Mouse (Mus musculus) MEL (cell line): ENCODE measurements around the gene Cox17. TPM values are rescaled to one million over a fixed set of nuclear protein-coding genes. Genes with fewer than 3 reads are reported as not detected.

Experiments used
- DNase-seq: peaks from one replicate; pipeline ENCODE4 v3.0.0; 2011; ENCODE audit warnings: low read depth, low spot score
- H3K27ac ChIP-seq: 2 replicates; pipeline ENCODE4 v1.5.1; 2012; ENCODE audit warnings: low read depth, mild to moderate bottlenecking, control low read depth, low read length, moderate library complexity; ENCODE audit not compliant: control insufficient read depth
- H3K27me3 ChIP-seq, 2 experiments: fragments of 150-350 bp in 1 of 2; sonication (generic) in 1 of 2; 2 replicates each; pipeline ENCODE4 v1.6.1; 2012; ENCODE audit warnings: low read length in 2 of 2, mild to moderate bottlenecking in 2 of 2, improper control_type of control experiment in 1 of 2, moderate library complexity in 1 of 2; ENCODE audit not compliant: insufficient read depth in 2 of 2, control insufficient read depth in 1 of 2
- H3K36me3 ChIP-seq, 2 experiments: 2 replicates each; pipeline ENCODE4 v1.6.1; 2012 to 2014; ENCODE audit warnings: low read length in 2 of 2, improper control_type of control experiment in 1 of 2, inconsistent platforms in 1 of 2, mild to moderate bottlenecking in 1 of 2; ENCODE audit not compliant: insufficient read depth in 2 of 2, control insufficient read depth in 1 of 2
- H3K4me1 ChIP-seq, 2 experiments: fragments of 150-350 bp in 1 of 2; sonication (generic) in 1 of 2; 2 replicates each; pipeline ENCODE4 v1.6.1; 2012; ENCODE audit warnings: low read length in 2 of 2, improper control_type of control experiment in 1 of 2, mild to moderate bottlenecking in 1 of 2; ENCODE audit not compliant: insufficient read depth in 2 of 2, control insufficient read depth in 1 of 2
- H3K4me3 ChIP-seq, 2 experiments: fragments of 150-350 bp in 1 of 2; sonication (generic) in 1 of 2; 2 replicates each; pipeline ENCODE4 v1.5.1; 2012; ENCODE audit warnings: low read depth in 2 of 2, low read length in 2 of 2, mild to moderate bottlenecking in 2 of 2, moderate library complexity in 2 of 2, control low read depth in 1 of 2, improper control_type of control experiment in 1 of 2; ENCODE audit not compliant: control insufficient read depth in 1 of 2, insufficient read depth in 1 of 2
- H3K79me2 ChIP-seq: 2 replicates; pipeline ENCODE4 v1.6.1; 2012; ENCODE audit warnings: mild to moderate bottlenecking, low read length, moderate library complexity; ENCODE audit not compliant: control insufficient read depth, poor library complexity, insufficient read depth
- H3K9ac ChIP-seq: 2 replicates; pipeline ENCODE4 v1.6.1; 2012; ENCODE audit warnings: low read depth, mild to moderate bottlenecking, control low read depth, low read length, moderate library complexity; ENCODE audit not compliant: control insufficient read depth, poor library complexity, severe bottlenecking
- H3K9me3 ChIP-seq: fragments of 150-350 bp; sonication (generic); replicated peaks from 2 replicates; pipeline ENCODE4 v1.6.1; 2012; ENCODE audit warnings: mild to moderate bottlenecking, low read length, improper control_type of control experiment, moderate library complexity; ENCODE audit not compliant: insufficient read depth
- BHLHE40 ChIP-seq: IDR thresholded peaks from 2 replicates; pipeline ENCODE4 v1.6.1; 2012; ENCODE audit warnings: low read depth, mild to moderate bottlenecking, inconsistent platforms, low read length, improper control_type of control experiment, borderline replicate concordance
- CHD1 ChIP-seq: IDR thresholded peaks from 2 replicates; pipeline ENCODE4 v1.6.1; 2012; ENCODE audit warnings: low read depth, mild to moderate bottlenecking, inconsistent platforms, low read length, improper control_type of control experiment
- CHD2 ChIP-seq: IDR thresholded peaks from 2 replicates; pipeline ENCODE4 v1.6.1; 2011; ENCODE audit warnings: low read length, improper control_type of control experiment
- CTCF ChIP-seq, 3 experiments: IDR thresholded peaks in 2 of 3; conservative IDR thresholded peaks in 1 of 3; 2 replicates each; pipeline ENCODE4 v1.5.1; 2011 to 2012; ENCODE audit warnings: low read length in 3 of 3, low read depth in 2 of 3, mild to moderate bottlenecking in 2 of 3, improper control_type of control experiment in 1 of 3, inconsistent platforms in 1 of 3, mixed read lengths in 1 of 3, moderate library complexity in 1 of 3; ENCODE audit not compliant: control insufficient read depth in 1 of 3, insufficient read depth in 1 of 3, poor library complexity in 1 of 3, severe bottlenecking in 1 of 3
- E2F4 ChIP-seq: IDR thresholded peaks from 2 replicates; pipeline ENCODE4 v1.6.1; 2011; ENCODE audit warnings: low read depth, low read length, improper control_type of control experiment, borderline replicate concordance
- ELF1 ChIP-seq: IDR thresholded peaks from 2 replicates; pipeline ENCODE4 v1.6.1; 2014; ENCODE audit warnings: low read depth, mild to moderate bottlenecking, inconsistent platforms, low read length, improper control_type of control experiment, moderate library complexity
- EP300 ChIP-seq, 2 experiments: IDR thresholded peaks; 2 replicates each; pipeline ENCODE4 v1.6.1; 2011; ENCODE audit warnings: improper control_type of control experiment in 2 of 2, low read length in 2 of 2, low read depth in 1 of 2, mild to moderate bottlenecking in 1 of 2
- ETS1 ChIP-seq: IDR thresholded peaks from 2 replicates; pipeline ENCODE4 v1.6.1; 2012; ENCODE audit warnings: low read depth, mild to moderate bottlenecking, inconsistent platforms, low read length, improper control_type of control experiment, moderate library complexity
- MAX ChIP-seq: IDR thresholded peaks from 2 replicates; pipeline ENCODE4 v1.6.1; 2011; ENCODE audit warnings: low read length, improper control_type of control experiment
- MAZ ChIP-seq: IDR thresholded peaks from 2 replicates; pipeline ENCODE4 v1.6.1; 2012; ENCODE audit warnings: low read depth, mild to moderate bottlenecking, inconsistent platforms, low read length, improper control_type of control experiment
- MEF2A ChIP-seq: IDR thresholded peaks from 2 replicates; pipeline ENCODE4 v1.6.1; 2014; ENCODE audit warnings: low read depth, mild to moderate bottlenecking, inconsistent platforms, low read length, improper control_type of control experiment; ENCODE audit not compliant: poor library complexity, insufficient replicate concordance, severe bottlenecking; ENCODE audit errors: extremely low read depth
- MYB ChIP-seq: IDR thresholded peaks from 2 replicates; pipeline ENCODE4 v1.6.1; 2011; ENCODE audit warnings: mild to moderate bottlenecking, low read depth, low read length, improper control_type of control experiment
- MYC ChIP-seq: IDR thresholded peaks from 2 replicates; pipeline ENCODE4 v1.6.1; 2011; ENCODE audit warnings: low read depth, mild to moderate bottlenecking, low read length, improper control_type of control experiment, moderate library complexity
- NELFE ChIP-seq: IDR thresholded peaks from 2 replicates; pipeline ENCODE4 v1.6.1; 2011; ENCODE audit warnings: low read depth, low read length, improper control_type of control experiment
- NRF1 ChIP-seq: IDR thresholded peaks from 2 replicates; pipeline ENCODE4 v1.6.1; 2014; ENCODE audit warnings: low read depth, mild to moderate bottlenecking, inconsistent platforms, low read length, improper control_type of control experiment, moderate library complexity; ENCODE audit not compliant: poor library complexity, insufficient read depth, severe bottlenecking
- POLR2A ChIP-seq, 2 experiments: IDR thresholded peaks; 2 replicates each; pipeline ENCODE4 v1.6.1; 2011 to 2012; ENCODE audit warnings: low read length in 2 of 2, mild to moderate bottlenecking in 2 of 2, control low read depth in 1 of 2, improper control_type of control experiment in 1 of 2, low read depth in 1 of 2, moderate library complexity in 1 of 2; ENCODE audit not compliant: control insufficient read depth in 1 of 2, insufficient read depth in 1 of 2, poor library complexity in 1 of 2
- POLR2AphosphoS2 ChIP-seq: IDR thresholded peaks from 2 replicates; pipeline ENCODE4 v1.6.1; 2011; ENCODE audit warnings: low read length, improper control_type of control experiment
- POLR2AphosphoS5 ChIP-seq: IDR thresholded peaks from 2 replicates; pipeline ENCODE4 v1.6.1; 2012; ENCODE audit warnings: low read depth, borderline replicate concordance, mild to moderate bottlenecking, inconsistent platforms, low read length, moderate library complexity, mixed read lengths
- RAD21 ChIP-seq: IDR thresholded peaks from 2 replicates; pipeline ENCODE4 v1.6.1; 2011; ENCODE audit warnings: mild to moderate bottlenecking, low read depth, low read length, improper control_type of control experiment
- RCOR1 ChIP-seq: IDR thresholded peaks from 2 replicates; pipeline ENCODE4 v1.6.1; 2012; ENCODE audit warnings: low read depth, mild to moderate bottlenecking, inconsistent platforms, low read length, improper control_type of control experiment
- SMC3 ChIP-seq: IDR thresholded peaks from 2 replicates; pipeline ENCODE4 v1.6.1; 2011; ENCODE audit warnings: low read depth, low read length, improper control_type of control experiment
- TAL1 ChIP-seq: IDR thresholded peaks from 2 replicates; pipeline ENCODE4 v1.6.1; 2012; ENCODE audit warnings: mild to moderate bottlenecking, inconsistent platforms, low read length, moderate library complexity, mixed read lengths
- UBTF ChIP-seq: IDR thresholded peaks from 2 replicates; pipeline ENCODE4 v1.6.1; 2012; ENCODE audit warnings: low read depth, mild to moderate bottlenecking, inconsistent platforms, low read length, improper control_type of control experiment, moderate library complexity, borderline replicate concordance; ENCODE audit not compliant: insufficient read depth
- USF1 ChIP-seq: IDR thresholded peaks from 2 replicates; pipeline ENCODE4 v1.6.1; 2014; ENCODE audit warnings: low read depth, mild to moderate bottlenecking, inconsistent platforms, low read length, improper control_type of control experiment, moderate library complexity
- ZKSCAN1 ChIP-seq: IDR thresholded peaks from 2 replicates; pipeline ENCODE4 v1.6.1; 2012; ENCODE audit warnings: low read depth, mild to moderate bottlenecking, inconsistent platforms, low read length, improper control_type of control experiment, moderate library complexity
- ZMIZ1 ChIP-seq: IDR thresholded peaks from 2 replicates; pipeline ENCODE4 v1.6.1; 2012; ENCODE audit warnings: low read depth, mild to moderate bottlenecking, inconsistent platforms, low read length, improper control_type of control experiment, moderate library complexity
- polyA plus RNA-seq, 2 experiments: library from polyadenylated mRNA; stranded (reverse) in 1 of 2; unstranded in 1 of 2; fragments of >175 nt in 1 of 2; fragments of >200 nt in 1 of 2; gene quantifications; 2 replicates each; pipeline versions ENCODE4 v1.2.1 to v1.2.4; 2012; ENCODE audit warnings: low replicate concordance in 2 of 2, low read depth in 1 of 2; ENCODE audit not compliant: insufficient read length in 2 of 2, insufficient read depth in 1 of 2, missing spikeins in 1 of 2
- total RNA-seq: library from RNA; depleted of rRNA; stranded (reverse); fragments of 300-350 nt; gene quantifications from 2 replicates; pipeline ENCODE4 v1.2.3, GENCODE M21; 2012

The Cox17 gene
- total and polyA plus RNA-seq, 3 experiments = 269 to 295 TPM; not detected in 1

DNA sequence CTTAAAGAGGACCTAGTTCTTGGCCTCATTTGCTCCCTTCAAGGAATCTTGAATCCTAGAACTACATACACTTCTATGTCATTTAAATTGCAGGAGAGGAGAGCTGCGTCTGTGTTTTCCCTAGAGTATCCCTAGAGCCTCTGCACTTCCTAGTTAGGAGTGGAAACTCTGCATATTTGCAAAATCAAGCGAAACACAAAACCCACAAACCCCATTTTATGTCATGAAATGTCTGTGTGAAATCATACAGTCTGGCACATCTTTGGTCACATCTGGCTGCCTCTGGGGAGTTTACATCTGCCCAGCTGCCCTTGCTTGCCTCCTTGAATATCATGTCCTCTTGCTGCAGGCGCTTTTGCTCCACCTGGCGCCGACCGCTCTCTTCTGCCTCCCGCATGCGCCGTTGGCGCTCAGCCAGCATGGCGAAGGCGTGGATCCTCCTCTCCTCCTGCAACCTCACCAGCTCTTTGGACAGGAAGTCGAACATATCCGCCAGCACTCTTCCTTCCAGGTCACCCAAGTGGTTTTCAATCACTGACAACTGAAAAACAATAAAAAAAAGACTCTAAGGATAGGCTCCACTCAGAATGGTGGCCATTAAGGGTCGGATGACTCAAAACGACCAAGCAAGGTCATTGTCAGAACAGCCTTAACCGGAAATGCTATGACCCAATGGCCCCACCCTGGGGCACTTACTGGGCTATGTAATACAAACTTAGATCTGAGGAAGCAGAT, 42.2 kb upstream of the Cox17 start:
- Histone ChIP-seq H3K27ac (no peak overlapping the region), H3K27me3 (peaks cover 0 to 3% of the 10 kb centered on the region in 2 experiments; a peak in 3 of 4 replicates), H3K79me2 (no peaks in the 10 kb centered on the region), H3K4me3 (no peak overlapping the region), H3K9me3 (no peaks in the 10 kb centered on the region), H3K4me1 (no peaks in the 10 kb centered on the region), H3K36me3 (no peaks in the 10 kb centered on the region), H3K9ac (no peak overlapping the region)
- peak; percentile 22 for DNase-seq
- TF ChIP-seq UBTF (no peak), MAZ (no peak), RCOR1 (no peak), MYB (no peak), USF1 (no peak), NRF1 (no peak), ZMIZ1 (no peak), MAX (no peak), POLR2AphosphoS2 (no peak), POLR2AphosphoS5 (no peak), MYC (no peak), E2F4 (no peak), EP300 (IDR thresholded peaks at IDR 0.05; ENCODE audit: low read depth in 1 of 2, low read length in 2 of 2) (no peak), NELFE (no peak), ETS1 (no peak), ELF1 (no peak), CHD1 (no peak), SMC3 (no peak), ZKSCAN1 (no peak), BHLHE40 (no peak)

DNA sequence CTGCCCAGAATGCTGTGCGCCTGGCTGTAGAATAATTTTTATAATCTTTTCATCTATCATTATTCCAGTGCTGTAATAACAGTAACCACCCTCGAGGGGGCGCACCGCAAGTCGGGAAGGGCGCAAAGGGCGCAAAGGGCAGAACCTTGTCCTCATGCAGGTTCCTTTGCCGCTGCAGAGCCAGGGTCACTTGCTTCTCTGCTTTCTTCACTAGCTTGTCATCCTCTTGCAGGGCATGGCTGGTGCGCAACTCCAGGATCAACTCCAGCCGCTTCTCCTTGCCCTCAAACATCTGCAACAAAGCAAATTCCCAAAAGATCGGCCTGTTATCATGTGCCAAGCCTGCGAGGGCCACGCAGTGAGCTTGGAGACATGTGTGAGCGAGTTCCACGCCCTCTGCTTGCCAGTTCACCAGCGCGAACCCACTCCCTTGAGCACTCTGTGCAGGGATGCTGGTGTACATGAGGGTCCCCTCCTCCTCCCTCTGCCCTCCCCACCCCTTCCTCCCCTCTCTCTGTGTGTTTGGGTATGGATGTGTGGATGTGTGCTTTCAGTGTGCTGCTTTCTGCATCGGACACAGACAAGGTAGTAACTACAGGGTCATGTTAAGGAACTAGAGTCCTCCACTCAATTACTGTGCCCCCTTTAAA, 40.1 kb upstream of the Cox17 start:
- Histone ChIP-seq H3K36me3 (no peaks in the 10 kb centered on the region), H3K9me3 (no peaks in the 10 kb centered on the region), H3K4me1 (no peaks in the 10 kb centered on the region), H3K9ac (no peak overlapping the region), H3K79me2 (no peaks in the 10 kb centered on the region), H3K4me3 (no peak overlapping the region), H3K27ac (no peak overlapping the region), H3K27me3 (peaks cover 2 to 3% of the 10 kb centered on the region in 2 experiments; a peak in 3 of 4 replicates)
- DNase-seq = peak; percentile 14
- TF ChIP-seq CHD1 = no peak
- TF ChIP-seq SMC3 = peak; percentile 41
- peak; percentile 38 to 68 (median 54); a peak in 5 of 6 replicates for TF ChIP-seq CTCF (IDR thresholded peaks at IDR 0.05 in 2 of 3, conservative IDR thresholded peaks at IDR 0.05 in 1 of 3; ENCODE audit: control insufficient read depth in 1 of 3, insufficient read depth in 1 of 3, low read depth in 2 of 3, low read length in 3 of 3, poor library complexity in 1 of 3, severe bottlenecking in 1 of 3)
- TF ChIP-seq TAL1 = no peak
- TF ChIP-seq CHD2 = no peak
- no peak for TF ChIP-seq POLR2A (IDR thresholded peaks at IDR 0.05; ENCODE audit: control insufficient read depth in 1 of 2, insufficient read depth in 1 of 2, low read depth in 1 of 2, low read length in 2 of 2, poor library complexity in 1 of 2)
- TF ChIP-seq RAD21 = peak; percentile 17; the same call in 1 of the 2 replicates
- TF ChIP-seq MAZ = no peak
- TF ChIP-seq MEF2A = no peak
